Mouse (Mus musculus): ENCODE measurements at regions not wholly inside any gene's neighbourhood (a gene's known extent, or its start where the extent isn't known, plus 50 kb on each side); places are given as distances from the start of the nearest gene placed in this dataset.
"Not testable (repeated sequence)": the region's sequence is repeated elsewhere in the genome, so short reads cannot be mapped to it uniquely, and the experiment has no call there.

GRCm38 (mm10) chr13:12726831-12727230, 73.0 kb downstream of the Prl2c3 start:
- not testable (repeated sequence) for DNase-seq (ENCODE audit: low spot score)

GRCm38 (mm10) chr13:12717972-12718546, 81.8 kb downstream of the Prl2c3 start:
- DNase-seq (ENCODE audit: low spot score), result not testable (repeated sequence)

- no peak for DNase-seq (ENCODE audit: low spot score)
These were observed 88.2 kb downstream of the Prl2c3 start for GRCm38 (mm10) chr13:12711471-12712273.

- DNase-seq (ENCODE audit: low spot score), result not testable (repeated sequence)
These were observed 96.9 kb downstream of the Prl2c3 start for GRCm38 (mm10) chr13:12702804-12703612.

GRCm38 (mm10) chr13:12702111-12702803, 97.6 kb downstream of the Prl2c3 start:
- not testable (repeated sequence) for DNase-seq (ENCODE audit: low spot score)

- DNase-seq (ENCODE audit: low spot score), result not testable (repeated sequence)
These were observed 106.2 kb downstream of the Prl2c3 start for GRCm38 (mm10) chr13:12693593-12694118.

- DNase-seq (ENCODE audit: low spot score), result not testable (repeated sequence)
These were observed 111.1 kb downstream of the Prl2c3 start for GRCm38 (mm10) chr13:12688778-12689177.

GRCm38 (mm10) chr13:12688149-12688548, 111.7 kb downstream of the Prl2c3 start:
- not testable (repeated sequence) for DNase-seq (ENCODE audit: low spot score)

GRCm38 (mm10) chr13:12680954-12681571, 115.4 kb downstream of the Ero1lb start:
- DNase-seq (ENCODE audit: low spot score), result not testable (repeated sequence)

GRCm38 (mm10) chr13:12680283-12680953, 114.7 kb downstream of the Ero1lb start:
- peak; percentile 20 for DNase-seq (ENCODE audit: low spot score)

GRCm38 (mm10) chr13:12677372-12677771, 111.7 kb downstream of the Ero1lb start:
- no peak for DNase-seq (ENCODE audit: low spot score)

- DNase-seq (ENCODE audit: low spot score), result not testable (repeated sequence)
These were observed 105.3 kb downstream of the Ero1lb start for GRCm38 (mm10) chr13:12671011-12671410.

GRCm38 (mm10) chr13:12668742-12669141, 103.1 kb downstream of the Ero1lb start:
- not testable (repeated sequence) for DNase-seq (ENCODE audit: low spot score)

- not testable (repeated sequence) for DNase-seq (ENCODE audit: low spot score)
These were observed 102.3 kb downstream of the Ero1lb start for GRCm38 (mm10) chr13:12667727-12668665.

GRCm38 (mm10) chr13:12666050-12666449, 100.4 kb downstream of the Ero1lb start:
- DNase-seq (ENCODE audit: low spot score), result not testable (repeated sequence)

Data from yolk sac, embryonic 10.5 days (tissue).